In genomic region chr11:55204602-55205001, GRCm38 (mm10) we compare ENCODE assay signal across 8 mouse cellular contexts. TPM values are rescaled to one million over a fixed set of nuclear protein-coding genes. Genes with fewer than 3 reads are reported as not detected.
DNase-seq lines count a peak whose midpoint lies in the region; ATAC-seq and TF ChIP-seq lines count a peak whose summit lies in the region.

No protein-coding gene starts in this region.

- peak; percentile 24 for DNase-seq in embryo, embryonic 10 days (ENCODE audit: low spot score)
- DNase-seq in embryo, embryonic 9.5 days (ENCODE audit: extremely low spot score) = no peak
- peak; percentile 31 for DNase-seq in 3T3-L1 (ENCODE audit: low read depth, low spot score)
- DNase-seq in brain, adult 2 months (ENCODE audit: low read depth, low spot score) = peak; percentile 65
- DNase-seq in lung, embryonic 14.5 days = peak; percentile 25
- DNase-seq in right cerebral cortex, postnatal 4 days = peak; percentile 43

- H3K4me1 ChIP-seq in forebrain, embryonic 12.5 days = peaks cover 12% of the 10 kb centered on the region
- peaks cover 10% of the 10 kb centered on the region for H3K4me1 ChIP-seq in intestine, embryonic 16.5 days (ENCODE audit: control insufficient read depth, insufficient read depth, low read length)
- H3K4me1 ChIP-seq in lung, embryonic 14.5 days (ENCODE audit: insufficient read depth) = 0 out of 2 replicates have a peak, but pooled peaks cover 5% of the 10 kb centered on the region

- H3K4me2 ChIP-seq in forebrain, embryonic 12.5 days = peak overlapping the region; percentile 98
- peak overlapping the region; percentile 95 for H3K4me2 ChIP-seq in intestine, embryonic 16.5 days (ENCODE audit: low read depth, low read length)
- peak overlapping the region; percentile 99 for H3K4me2 ChIP-seq in lung, embryonic 14.5 days

- TF ChIP-seq CTCF in lung, embryonic 14.5 days (IDR thresholded peaks at IDR 0.05; ENCODE audit: low read depth) = no peak

- H3K9ac ChIP-seq in forebrain, embryonic 12.5 days = peak overlapping the region; percentile 78
- H3K9ac ChIP-seq in intestine, embryonic 16.5 days (ENCODE audit: low read depth, low read length) = peak overlapping the region; percentile 87
- peak overlapping the region; percentile 72 for H3K9ac ChIP-seq in lung, embryonic 14.5 days

- peaks cover 5% of the 10 kb centered on the region; the same call in 1 of the 2 replicates for H3K27me3 ChIP-seq in forebrain, embryonic 12.5 days
- H3K27me3 ChIP-seq in intestine, embryonic 16.5 days (replicated peaks; ENCODE audit: control insufficient read depth, insufficient read depth, low read length) = no peaks in the 10 kb centered on the region
- H3K27me3 ChIP-seq in lung, embryonic 14.5 days (ENCODE audit: insufficient read depth, low read length) = peaks cover 4% of the 10 kb centered on the region; the same call in 1 of the 2 replicates

- no peak; the same call in 1 of the 2 replicates for ATAC-seq in forebrain, embryonic 12.5 days (ENCODE audit: low FRiP score)
- peak; percentile 61 for ATAC-seq in intestine, embryonic 16.5 days
- ATAC-seq in lung, embryonic 14.5 days (ENCODE audit: insufficient read depth) = 0 out of 2 replicates have a peak, but pooled peaks have one; percentile 1

- H3K4me3 ChIP-seq in forebrain, embryonic 12.5 days (replicated peaks) = peak overlapping the region; percentile 83
- H3K4me3 ChIP-seq in intestine, embryonic 16.5 days (ENCODE audit: low read length) = peak overlapping the region; percentile 89
- peak overlapping the region; percentile 82 for H3K4me3 ChIP-seq in lung, embryonic 14.5 days (ENCODE audit: low read depth, low read length)

- WGBS in forebrain, embryonic 12.5 days = 11% methylated on average over 17 of the region's 17 CpGs
- 3% methylated on average over 17 of the region's 17 CpGs for WGBS in intestine, embryonic 16.5 days
- WGBS in lung, embryonic 14.5 days = 4% methylated on average over 17 of the region's 17 CpGs

- no peak overlapping the region for H3K27ac ChIP-seq in forebrain, embryonic 12.5 days
- peak overlapping the region; percentile 33; the same call in 1 of the 2 replicates for H3K27ac ChIP-seq in intestine, embryonic 16.5 days (ENCODE audit: low read length)
- H3K27ac ChIP-seq in lung, embryonic 14.5 days (ENCODE audit: low read depth) = no peak overlapping the region

- H3K36me3 ChIP-seq in forebrain, embryonic 12.5 days (replicated peaks) = no peaks in the 10 kb centered on the region
- H3K36me3 ChIP-seq in intestine, embryonic 16.5 days (ENCODE audit: control insufficient read depth, insufficient read depth, low read length) = no peaks in the 10 kb centered on the region
- H3K36me3 ChIP-seq in lung, embryonic 14.5 days (ENCODE audit: insufficient read depth) = no peaks in the 10 kb centered on the region

- H3K9me3 ChIP-seq in forebrain, embryonic 12.5 days = no peaks in the 10 kb centered on the region
- H3K9me3 ChIP-seq in intestine, embryonic 16.5 days (ENCODE audit: control insufficient read depth, low read length) = no peaks in the 10 kb centered on the region
- no peaks in the 10 kb centered on the region for H3K9me3 ChIP-seq in lung, embryonic 14.5 days (ENCODE audit: low read depth, low read length)

RNA-seq across cellular contexts. Expression of gene Slc36a1, which starts 0.5 kb away (rescaled TPM):
- 1.2 and 1.3 TPM in 2 replicates for polyA plus RNA-seq in forebrain, embryonic 12.5 days (2016; fragmentation: Nextera tagmentation; extraction: Ambion mirVana)
- polyA plus RNA-seq in intestine, embryonic 16.5 days (2015; fragmentation: Nextera tagmentation; extraction: Ambion mirVana) = 2.4 and 2.8 TPM in 2 replicates
- polyA plus RNA-seq in lung, embryonic 14.5 days (2014; fragmentation: Nextera tagmentation; extraction: Ambion mirVana) = 1.9 and 2.4 TPM in 2 replicates

RNA-seq across cellular contexts. Expression of gene Slc36a2, which starts 19.7 kb away (rescaled TPM):
- not detected in 2 replicates for polyA plus RNA-seq in forebrain, embryonic 12.5 days (2016; fragmentation: Nextera tagmentation; extraction: Ambion mirVana)
- polyA plus RNA-seq in intestine, embryonic 16.5 days (2015; fragmentation: Nextera tagmentation; extraction: Ambion mirVana) = 0.32 and 0.70 TPM in 2 replicates
- polyA plus RNA-seq in lung, embryonic 14.5 days (2014; fragmentation: Nextera tagmentation; extraction: Ambion mirVana) = 1.1 and 1.2 TPM in 2 replicates

RNA-seq across cellular contexts. Expression of gene Slc36a3, which starts 53.1 kb away (rescaled TPM):
- not detected in 2 replicates for polyA plus RNA-seq in forebrain, embryonic 12.5 days (2016; fragmentation: Nextera tagmentation; extraction: Ambion mirVana)
- polyA plus RNA-seq in intestine, embryonic 16.5 days (2015; fragmentation: Nextera tagmentation; extraction: Ambion mirVana) = not detected in 2 replicates
- not detected in 2 replicates for polyA plus RNA-seq in lung, embryonic 14.5 days (2014; fragmentation: Nextera tagmentation; extraction: Ambion mirVana)
